Mouse (Mus musculus) CH12.LX (cell line): Measurements from ENCODE around the gene Zfp189. TPM values are rescaled to one million over a fixed set of nuclear protein-coding genes. Genes with fewer than 3 reads are reported as not detected.
A peak's percentile ranks its signal among the peaks of the same experiment; 100 is the strongest.

Experiments used
- DNase-seq: peaks from one replicate; pipeline ENCODE4 v3.0.0-alpha.2; 2013; ENCODE audit errors: extremely low read depth
- H3K27ac ChIP-seq: 2 replicates; pipeline ENCODE4 v1.5.1; 2012; ENCODE audit warnings: low read depth, mild to moderate bottlenecking, control low read depth, moderate library complexity; ENCODE audit not compliant: insufficient read depth
- H3K27me3 ChIP-seq: replicated peaks from 2 replicates; pipeline ENCODE3; 2012; ENCODE audit warnings: inconsistent platforms
- H3K36me3 ChIP-seq, 2 experiments: replicated peaks in 1 of 2; 2 replicates each; pipeline versions ENCODE3 to v1.6.1; 2012; ENCODE audit warnings: inconsistent platforms in 1 of 2, low read length in 1 of 2, mild to moderate bottlenecking in 1 of 2, mixed read lengths in 1 of 2, moderate library complexity in 1 of 2; ENCODE audit not compliant: control insufficient read depth in 1 of 2, insufficient read depth in 1 of 2
- H3K4me1 ChIP-seq, 2 experiments: 2 replicates each; pipeline ENCODE4 v1.6.1; 2012; ENCODE audit warnings: inconsistent platforms in 1 of 2, moderate library complexity in 1 of 2; ENCODE audit not compliant: insufficient read depth in 2 of 2, control insufficient read depth in 1 of 2
- H3K4me2 ChIP-seq: 2 replicates; pipeline ENCODE4 v1.6.1; 2012; ENCODE audit warnings: low read depth, mild to moderate bottlenecking, control low read depth; ENCODE audit not compliant: poor library complexity, insufficient read depth, severe bottlenecking
- H3K4me3 ChIP-seq, 3 experiments: fragments of 150-350 bp in 1 of 3; sonication (generic) in 1 of 3; replicated peaks in 1 of 3; 2 replicates each; pipeline versions ENCODE3 to v1.5.1; 2011 to 2012; ENCODE audit warnings: low read depth in 2 of 3, low read length in 2 of 3, mild to moderate bottlenecking in 2 of 3, moderate library complexity in 2 of 3, control low read depth in 1 of 3, improper control_type of control experiment in 1 of 3, inconsistent platforms in 1 of 3, mixed read lengths in 1 of 3; ENCODE audit not compliant: poor library complexity in 1 of 3
- H3K79me2 ChIP-seq: replicated peaks from 2 replicates; pipeline ENCODE4 v1.6.1; 2012; ENCODE audit warnings: mild to moderate bottlenecking, moderate library complexity; ENCODE audit not compliant: control insufficient read depth, poor library complexity, insufficient read depth, severe bottlenecking; ENCODE audit errors: extremely low read depth
- H3K9ac ChIP-seq: 2 replicates; pipeline ENCODE4 v1.6.1; 2012; ENCODE audit warnings: low read depth, mild to moderate bottlenecking, control low read depth, moderate library complexity; ENCODE audit not compliant: insufficient read depth
- H3K9me3 ChIP-seq: replicated peaks from 2 replicates; pipeline ENCODE3; 2012; ENCODE audit warnings: low read length, inconsistent platforms, mixed read lengths
- BHLHE40 ChIP-seq: IDR thresholded peaks from 2 replicates; pipeline ENCODE4 v1.6.1; 2011; ENCODE audit warnings: mild to moderate bottlenecking, low read depth, low read length, improper control_type of control experiment
- CTCF ChIP-seq, 2 experiments: IDR thresholded peaks in 1 of 2; conservative IDR thresholded peaks in 1 of 2; 2 replicates each; pipeline ENCODE4 v1.5.1; 2011 to 2012; ENCODE audit warnings: low read depth in 2 of 2, low read length in 2 of 2, improper control_type of control experiment in 1 of 2, inconsistent platforms in 1 of 2, mild to moderate bottlenecking in 1 of 2, moderate library complexity in 1 of 2
- E2F4 ChIP-seq: IDR thresholded peaks from 2 replicates; pipeline ENCODE4 v1.6.1; 2011; ENCODE audit warnings: low read depth, low read length, improper control_type of control experiment; ENCODE audit not compliant: insufficient replicate concordance
- GABPA ChIP-seq: IDR thresholded peaks from 2 replicates; pipeline ENCODE4 v1.6.1; 2012; ENCODE audit warnings: low read depth, low read length, improper control_type of control experiment, inconsistent platforms; ENCODE audit not compliant: insufficient replicate concordance
- IRF4 ChIP-seq: IDR thresholded peaks from 2 replicates; pipeline ENCODE4 v1.6.1; 2014; ENCODE audit warnings: low read depth, mild to moderate bottlenecking, inconsistent platforms, low read length, improper control_type of control experiment
- JUND ChIP-seq: conservative IDR thresholded peaks from 2 replicates; pipeline ENCODE4 v1.6.1; 2011; ENCODE audit warnings: low read depth, low read length, improper control_type of control experiment
- KAT2A ChIP-seq: IDR thresholded peaks from 2 replicates; pipeline ENCODE4 v1.6.1; 2012; ENCODE audit warnings: low read length, improper control_type of control experiment, inconsistent platforms; ENCODE audit not compliant: insufficient replicate concordance
- MAFK ChIP-seq: IDR thresholded peaks from 2 replicates; pipeline ENCODE4 v1.6.1; 2011; ENCODE audit warnings: low read length, improper control_type of control experiment; ENCODE audit not compliant: insufficient replicate concordance
- MAZ ChIP-seq: IDR thresholded peaks from 2 replicates; pipeline ENCODE4 v1.6.1; 2012; ENCODE audit warnings: low read depth, mild to moderate bottlenecking, inconsistent platforms, low read length, improper control_type of control experiment, moderate library complexity
- MXI1 ChIP-seq: IDR thresholded peaks from 2 replicates; pipeline ENCODE4 v1.6.1; 2011; ENCODE audit warnings: mild to moderate bottlenecking, low read depth, low read length, improper control_type of control experiment
- MYC ChIP-seq: IDR thresholded peaks from 2 replicates; pipeline ENCODE4 v1.6.1; 2011; ENCODE audit warnings: low read depth, mild to moderate bottlenecking, improper control_type of control experiment, low read length
- NELFE ChIP-seq: IDR thresholded peaks from 2 replicates; pipeline ENCODE4 v1.6.1; 2011; ENCODE audit warnings: low read depth, low read length, improper control_type of control experiment
- POLR2A ChIP-seq: IDR thresholded peaks from 2 replicates; pipeline ENCODE4 v1.6.1; 2011; ENCODE audit warnings: low read depth, mild to moderate bottlenecking, improper control_type of control experiment, low read length
- POLR2AphosphoS2 ChIP-seq: IDR thresholded peaks from 2 replicates; pipeline ENCODE4 v1.6.1; 2011; ENCODE audit warnings: low read depth, low read length, improper control_type of control experiment
- RAD21 ChIP-seq: IDR thresholded peaks from 2 replicates; pipeline ENCODE4 v1.6.1; 2011; ENCODE audit warnings: low read depth, mild to moderate bottlenecking, low read length, improper control_type of control experiment, moderate library complexity
- RCOR1 ChIP-seq: conservative IDR thresholded peaks from 2 replicates; pipeline ENCODE4 v1.6.1; 2012; ENCODE audit warnings: low read depth, mild to moderate bottlenecking, inconsistent platforms, low read length, improper control_type of control experiment
- SIN3A ChIP-seq: IDR thresholded peaks from 2 replicates; pipeline ENCODE4 v1.6.1; 2012; ENCODE audit warnings: low read length, improper control_type of control experiment, inconsistent platforms
- SMC3 ChIP-seq: IDR thresholded peaks from 2 replicates; pipeline ENCODE4 v1.6.1; 2011; ENCODE audit warnings: low read depth, low read length, improper control_type of control experiment
- USF1 ChIP-seq: IDR thresholded peaks from 2 replicates; pipeline ENCODE4 v1.6.1; 2014; ENCODE audit warnings: low read depth, mild to moderate bottlenecking, inconsistent platforms, low read length, improper control_type of control experiment
- ZC3H11A ChIP-seq: IDR thresholded peaks from 2 replicates; pipeline ENCODE4 v1.6.1; 2012; ENCODE audit warnings: low read depth, mild to moderate bottlenecking, inconsistent platforms, low read length, improper control_type of control experiment
- ZKSCAN1 ChIP-seq: IDR thresholded peaks from 2 replicates; pipeline ENCODE4 v1.6.1; 2012; ENCODE audit warnings: low read depth, inconsistent platforms, low read length, improper control_type of control experiment, borderline replicate concordance
- ZMIZ1 ChIP-seq: IDR thresholded peaks from 2 replicates; pipeline ENCODE4 v1.6.1; 2012; ENCODE audit warnings: low read depth, mild to moderate bottlenecking, inconsistent platforms, low read length, improper control_type of control experiment
- dilution Hi-C: fragments of 300-500 bp; cut with MboI; formaldehyde crosslinking; loops from 2 replicates; pipeline ENCODE4 v1.14.3; 2020; ENCODE audit warnings: low sequenced_read_pairs; ENCODE audit not compliant: extremely low pct_unique_long_range_greater_than_20kb, extremely low pct_ligation_motif_present
- in situ Hi-C: fragments of 300-500 bp; cut with MboI; formaldehyde crosslinking; loops from 3 replicates; pipeline ENCODE4 v1.14.3; 2019; ENCODE audit warnings: low sequenced_read_pairs, low pct_ligation_motif_present, low pct_unique_long_range_greater_than_20kb, mixed read lengths
- polyA plus RNA-seq: library from polyadenylated mRNA; unstranded; fragments of >175 nt; gene quantifications from 2 replicates; pipeline ENCODE4 v1.2.1, GENCODE M21; 2012; ENCODE audit warnings: low read depth; ENCODE audit not compliant: insufficient read length
- total RNA-seq, 2 experiments: library from RNA; depleted of rRNA; stranded (reverse); fragments of 300-350 nt in 1 of 2; fragments of >200 nt in 1 of 2; gene quantifications; 2 replicates each; pipeline ENCODE4 v1.2.3; 2012 to 2014

The Zfp189 gene
- total and polyA plus RNA-seq, 3 experiments = 1.6 to 5.1 (median 4.3) TPM

DNA sequence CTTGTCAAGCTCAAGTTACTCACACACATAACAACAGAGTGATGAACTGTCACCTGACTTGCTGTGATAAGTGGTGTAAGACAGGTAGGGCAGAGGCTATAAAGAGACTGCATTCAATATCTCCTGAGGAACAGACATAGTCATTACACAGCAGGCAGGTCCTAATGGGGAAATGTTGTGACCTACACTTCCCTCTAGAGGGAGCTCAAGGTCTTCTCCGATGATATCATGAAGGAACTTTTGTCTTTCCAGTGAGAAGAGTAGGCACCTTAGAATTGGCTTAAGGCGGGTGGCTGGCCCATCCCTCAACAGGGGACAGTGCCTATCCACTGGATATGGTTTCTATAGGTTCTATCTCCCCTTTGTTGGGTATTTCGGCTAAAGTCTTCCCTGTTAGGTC is 46.6 kb downstream of the Zfp189 start:
- H3K27me3 ChIP-seq = no peaks in the 10 kb centered on the region
- dilution Hi-C loops = no loop called here

DNA sequence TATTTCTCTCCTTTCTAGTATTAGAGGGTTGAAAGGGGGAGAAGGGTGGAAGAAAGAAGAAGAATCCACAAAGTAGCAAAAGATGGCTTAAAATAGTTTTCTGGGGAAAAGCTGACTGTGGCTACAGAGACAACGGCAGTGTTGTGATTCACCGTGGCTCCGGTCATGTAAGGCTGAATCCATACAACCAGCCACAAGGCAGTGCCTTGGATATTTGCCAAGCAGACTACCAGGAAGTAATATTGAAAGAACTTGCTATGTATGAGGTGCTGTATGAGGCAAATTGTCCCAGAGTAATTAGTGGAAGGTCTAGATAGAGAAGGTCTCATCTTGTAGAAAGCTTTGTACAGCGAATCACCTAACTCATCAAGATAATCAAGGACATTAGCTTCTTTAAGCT is 51.2 kb downstream of the Zfp189 start:
- Histone ChIP-seq H3K36me3 (no peaks in the 10 kb centered on the region), H3K4me3 (no peak overlapping the region), H3K27ac (no peak overlapping the region), H3K4me1 (0 out of 4 replicates have a peak, but pooled peaks cover 0 to 3% of the 10 kb centered on the region in 2 experiments), H3K79me2 (no peaks in the 10 kb centered on the region), H3K4me2 (no peak overlapping the region), H3K27me3 (no peaks in the 10 kb centered on the region), H3K9me3 (no peaks in the 10 kb centered on the region), H3K9ac (no peak overlapping the region)
- in situ Hi-C loops (no loop called here), dilution Hi-C loops (no loop called here)
- TF ChIP-seq SIN3A (no peak), MAFK (no peak), ZKSCAN1 (no peak), GABPA (no peak), IRF4 (no peak), ZMIZ1 (no peak), ZC3H11A (no peak), RCOR1 (no peak), MAZ (no peak), KAT2A (no peak), MYC (no peak), POLR2AphosphoS2 (no peak), JUND (no peak), NELFE (no peak), E2F4 (no peak), POLR2A (no peak), RAD21 (no peak), USF1 (no peak), BHLHE40 (no peak), MXI1 (no peak)
- DNase-seq = no peak

More for the DNA sequence above, 46.6 kb downstream of the Zfp189 start:
- peak; percentile 83 for DNase-seq
- Histone ChIP-seq H3K9ac (no peak overlapping the region), H3K36me3 (no peaks in the 10 kb centered on the region), H3K4me1 (0 out of 4 replicates have a peak, but pooled peaks cover 0 to 3% of the 10 kb centered on the region in 2 experiments), H3K27ac (no peak overlapping the region), H3K79me2 (no peaks in the 10 kb centered on the region), H3K4me2 (0 out of 2 replicates have a peak overlapping the region, but pooled peaks have one; percentile 5), H3K4me3 (no peak overlapping the region), H3K9me3 (no peaks in the 10 kb centered on the region)
- TF ChIP-seq RCOR1 (no peak), SMC3 (peak; percentile 64), RAD21 (peak; percentile 87), MAFK (no peak), CTCF (conservative IDR thresholded peaks at IDR 0.05 in 1 of 2, IDR thresholded peaks at IDR 0.05 in 1 of 2; ENCODE audit: low read depth in 2 of 2, low read length in 2 of 2) (peak; percentile 80 to 91)
- in situ Hi-C loops = loop anchor here (10.0 kb wide), 1 partner anchor 57 kb away; no protein-coding TSS in a partner anchor

Other genes starting within 250 kb of the Zfp189 start
- gene Acnat2, start 113.0 kb upstream of the Zfp189 start, total RNA-seq (2012; rRNA removed) = not detected in 2 replicates
- not detected in 2 replicates for gene Acnat2, start 113.0 kb upstream of the Zfp189 start, total RNA-seq (2014; rRNA removed)
- not detected in 2 replicates for gene Acnat2, start 113.0 kb upstream of the Zfp189 start, polyA plus RNA-seq
- not detected in 2 replicates for gene Acnat1, start 47.3 kb upstream of the Zfp189 start, total RNA-seq (2012; rRNA removed)
- not detected in 2 replicates for gene Acnat1, start 47.3 kb upstream of the Zfp189 start, total RNA-seq (2014; rRNA removed)
- not detected in 2 replicates for gene Acnat1, start 47.3 kb upstream of the Zfp189 start, polyA plus RNA-seq
- 0.04 TPM in 1 of 2 replicates, not detected in the other for gene Baat, start 14.6 kb upstream of the Zfp189 start, total RNA-seq (2012; rRNA removed)
- 0.18 TPM in 1 of 2 replicates, not detected in the other for gene Baat, start 14.6 kb upstream of the Zfp189 start, total RNA-seq (2014; rRNA removed)
- 0.19 TPM in 1 of 2 replicates, not detected in the other for gene Baat, start 14.6 kb upstream of the Zfp189 start, polyA plus RNA-seq
- gene Mrpl50, start 83 bp upstream of the Zfp189 start, total RNA-seq (2012; rRNA removed) = 23.4 and 29.9 TPM in 2 replicates
- 42.9 and 46.2 TPM in 2 replicates for gene Mrpl50, start 83 bp upstream of the Zfp189 start, total RNA-seq (2014; rRNA removed)
- 63.3 and 63.8 TPM in 2 replicates for gene Mrpl50, start 83 bp upstream of the Zfp189 start, polyA plus RNA-seq
- not detected in 2 replicates for gene Aldob, start 28.4 kb downstream of the Zfp189 start, total RNA-seq (2012; rRNA removed)
- not detected in 2 replicates for gene Aldob, start 28.4 kb downstream of the Zfp189 start, total RNA-seq (2014; rRNA removed)
- gene Aldob, start 28.4 kb downstream of the Zfp189 start, polyA plus RNA-seq = not detected in 2 replicates
- gene Tmem246, start 76.7 kb downstream of the Zfp189 start, total RNA-seq (2012; rRNA removed) = 0.13 TPM in 1 of 2 replicates, not detected in the other
- gene Tmem246, start 76.7 kb downstream of the Zfp189 start, total RNA-seq (2014; rRNA removed) = 0.22 and 0.24 TPM in 2 replicates
- 0.19 and 0.49 TPM in 2 replicates for gene Tmem246, start 76.7 kb downstream of the Zfp189 start, polyA plus RNA-seq
- 47.9 and 58.7 TPM in 2 replicates for gene Rnf20, start 110.8 kb downstream of the Zfp189 start, total RNA-seq (2012; rRNA removed)
- gene Rnf20, start 110.8 kb downstream of the Zfp189 start, total RNA-seq (2014; rRNA removed) = 50.6 and 54.0 TPM in 2 replicates
- gene Rnf20, start 110.8 kb downstream of the Zfp189 start, polyA plus RNA-seq = 61.5 and 62.6 TPM in 2 replicates
- gene Ppp3r2, start 160.8 kb downstream of the Zfp189 start, total RNA-seq (2012; rRNA removed) = not detected in 2 replicates
- gene Ppp3r2, start 160.8 kb downstream of the Zfp189 start, total RNA-seq (2014; rRNA removed) = not detected in 2 replicates
- gene Ppp3r2, start 160.8 kb downstream of the Zfp189 start, polyA plus RNA-seq = not detected in 2 replicates